Mouse (Mus musculus) spleen, adult 2 months (tissue): ENCODE results near the gene Sh3pxd2b. TPM values are rescaled to one million over a fixed set of nuclear protein-coding genes. Genes with fewer than 3 reads are reported as not detected.
"Not testable (repeated sequence)": the region's sequence is repeated elsewhere in the genome, so short reads cannot be mapped to it uniquely, and the experiment has no call there.

Source experiments
- DNase-seq, 2 experiments: peaks; one replicate each; pipeline versions ENCODE4 v3.0.0 to v3.0.0-alpha.2; 2012 to 2021; ENCODE audit warnings: low spot score in 2 of 2, low read depth in 1 of 2
- H3K27ac ChIP-seq: fragments of 200-500 bp; 2 replicates; pipeline ENCODE4 v1.5.1; 2012; ENCODE audit warnings: low read length, inconsistent platforms; ENCODE audit not compliant: insufficient read depth
- H3K27me3 ChIP-seq: fragments of 200-500 bp; 2 replicates; pipeline ENCODE4 v1.6.1; 2012; ENCODE audit warnings: mild to moderate bottlenecking, moderate library complexity, low read length, inconsistent platforms; ENCODE audit not compliant: control insufficient read depth, insufficient read depth
- H3K36me3 ChIP-seq: fragments of 200-500 bp; 2 replicates; pipeline ENCODE4 v1.6.1; 2012; ENCODE audit warnings: mild to moderate bottlenecking, low read length, inconsistent platforms; ENCODE audit not compliant: control insufficient read depth, insufficient read depth
- H3K4me1 ChIP-seq: fragments of 200-500 bp; 2 replicates; pipeline ENCODE4 v1.6.1; 2011; ENCODE audit warnings: inconsistent platforms; ENCODE audit not compliant: control insufficient read depth, insufficient read depth, insufficient read length
- H3K4me3 ChIP-seq: fragments of 200-500 bp; 2 replicates; pipeline ENCODE4 v1.5.1; 2011; ENCODE audit warnings: mild to moderate bottlenecking, inconsistent platforms; ENCODE audit not compliant: insufficient read depth, insufficient read length; ENCODE audit errors: extremely low read depth
- CTCF ChIP-seq: fragments of 200-500 bp; IDR thresholded peaks from 2 replicates; pipeline ENCODE4 v1.5.1; 2011; ENCODE audit warnings: mild to moderate bottlenecking, inconsistent platforms; ENCODE audit not compliant: insufficient read depth, insufficient read length, insufficient replicate concordance; ENCODE audit errors: extremely low read depth
- POLR2A ChIP-seq: fragments of 200-500 bp; IDR thresholded peaks from 2 replicates; pipeline ENCODE4 v1.6.1; 2011; ENCODE audit warnings: low read depth, low read length, inconsistent platforms
- WGBS: fragments of 180-500 bp; shearing (Covaris S2); methylation state at CpG from one replicate; pipeline ENCODE4 v1.1.7; 2018; 5-methylcytosine and 5-hydroxymethylcytosine counted together
- polyA plus RNA-seq: library from polyadenylated mRNA; depleted of rRNA; stranded (reverse); fragments of >200 nt; gene quantifications from 2 replicates; pipeline ENCODE4 v1.2.3, GENCODE M21; 2012; rRNA removed

The Sh3pxd2b gene
- polyA plus RNA-seq = 2.2 and 2.8 TPM in 2 replicates

DNA sequence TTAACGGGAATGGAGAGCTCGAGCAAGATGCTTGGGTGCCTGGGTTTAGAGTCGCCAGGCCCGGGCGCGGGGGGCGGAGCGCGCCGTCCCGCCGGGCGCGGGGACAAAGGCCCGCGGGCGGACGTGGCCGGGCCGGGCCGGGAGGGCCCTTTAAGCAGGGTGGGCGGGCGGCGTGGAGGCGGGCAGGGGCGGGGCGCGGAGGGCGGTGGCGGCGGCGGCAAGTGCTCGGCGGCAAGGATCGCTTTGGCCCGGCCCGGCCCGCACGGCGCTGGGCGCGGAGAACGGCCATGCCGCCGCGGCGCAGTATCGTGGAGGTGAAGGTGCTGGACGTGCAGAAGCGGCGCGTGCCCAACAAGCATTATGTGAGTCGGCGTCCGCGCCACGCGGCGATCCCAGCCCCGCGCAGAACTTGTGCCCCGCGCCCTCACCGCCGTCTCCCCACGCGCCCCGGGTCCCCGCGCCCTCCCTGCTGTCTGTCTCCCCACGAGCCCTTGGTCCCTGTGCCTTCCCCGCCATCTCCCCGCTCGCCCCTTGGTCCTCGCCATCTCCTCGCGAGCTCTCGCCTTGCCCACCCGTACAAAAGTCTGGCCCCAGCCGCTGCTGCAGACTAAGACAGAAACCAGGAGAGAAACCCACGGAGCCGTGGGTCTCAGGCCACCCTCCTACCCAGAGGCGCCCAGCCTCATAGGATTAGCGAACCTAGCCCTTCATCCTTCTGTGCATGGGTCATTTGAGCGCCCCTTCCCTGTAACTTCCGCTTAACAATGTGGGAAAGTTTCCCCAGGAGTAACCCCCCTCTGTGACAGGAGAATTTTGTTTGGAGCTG lies at the start of gene Sh3pxd2b:
Sh3pxd2b (plus strand) TSS at position 214 of the 826 bp plus-strand sequence.
- no peak for DNase-seq
- Histone ChIP-seq H3K4me1 (peaks cover 2% of the 10 kb centered on the region), H3K27ac (peak within 1 kb of the TSS; percentile 8; the same call in 1 of the 2 replicates)

GRCm38 (mm10) chr11:32297866-32298531 lies 49.6 kb upstream of the Sh3pxd2b start:
- no peak for TF ChIP-seq POLR2A
- no peak for TF ChIP-seq CTCF
- Histone ChIP-seq H3K4me1 (no peaks in the 10 kb centered on the region), H3K27me3 (no peaks in the 10 kb centered on the region), H3K4me3 (no peak overlapping the region), H3K27ac (no peak overlapping the region), H3K36me3 (no peaks in the 10 kb centered on the region)
- DNase-seq = no peak
- WGBS = 92% methylated on average over 1 of the region's 1 CpGs

More for the DNA sequence above, at the start of gene Sh3pxd2b:
- WGBS = 5% methylated on average over 55 of the region's 86 CpGs
- Histone ChIP-seq H3K4me3 (peak within 1 kb of the TSS; percentile 56), H3K27me3 (peaks cover 9% of the 10 kb centered on the region), H3K36me3 (no peaks in the 10 kb centered on the region)
- TF ChIP-seq POLR2A (no peak), CTCF (no peak)

DNA sequence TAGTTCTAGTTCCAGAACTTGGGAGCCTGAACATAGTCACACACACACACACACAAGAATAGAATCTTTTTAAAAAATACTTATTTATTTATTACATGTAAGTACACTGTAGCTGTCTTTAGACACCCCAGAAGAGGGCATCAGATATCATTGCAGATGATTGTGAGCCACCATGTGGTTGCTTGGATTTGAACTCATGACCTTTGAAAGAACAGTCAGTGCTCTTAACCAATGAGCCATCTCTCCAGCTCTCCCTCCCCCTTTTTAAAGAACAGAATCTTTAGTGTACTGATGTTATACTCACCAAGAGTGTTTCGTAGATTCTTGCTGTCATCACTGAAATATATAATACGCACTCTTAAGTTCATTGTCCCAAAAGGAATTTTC lies 49.1 kb upstream of the Sh3pxd2b start:
- DNase-seq = no peak
- no peaks in the 10 kb centered on the region for H3K27me3 ChIP-seq
- H3K27ac ChIP-seq = no peak overlapping the region
- no peak for TF ChIP-seq CTCF
- no peak for TF ChIP-seq POLR2A
- no peaks in the 10 kb centered on the region for H3K4me1 ChIP-seq
- H3K4me3 ChIP-seq = no peak overlapping the region
- 96% methylated on average over 2 of the region's 2 CpGs for WGBS
- H3K36me3 ChIP-seq = no peaks in the 10 kb centered on the region

GRCm38 (mm10) chr11:32299865-32300264 lies 47.8 kb upstream of the Sh3pxd2b start, which contains the start of gene Hbq1a:
Hbq1a (plus strand) TSS chr11:32300069.
- TF ChIP-seq CTCF = peak; percentile 40; the same call in 1 of the 2 replicates
- not testable (repeated sequence) for H3K4me1 ChIP-seq, H3K4me3 ChIP-seq, H3K36me3 ChIP-seq, H3K27ac ChIP-seq, H3K27me3 ChIP-seq
- DNase-seq = peak in 1 of 2 experiments; percentile 25
- WGBS = 8% methylated on average over 16 of the region's 16 CpGs

DNA sequence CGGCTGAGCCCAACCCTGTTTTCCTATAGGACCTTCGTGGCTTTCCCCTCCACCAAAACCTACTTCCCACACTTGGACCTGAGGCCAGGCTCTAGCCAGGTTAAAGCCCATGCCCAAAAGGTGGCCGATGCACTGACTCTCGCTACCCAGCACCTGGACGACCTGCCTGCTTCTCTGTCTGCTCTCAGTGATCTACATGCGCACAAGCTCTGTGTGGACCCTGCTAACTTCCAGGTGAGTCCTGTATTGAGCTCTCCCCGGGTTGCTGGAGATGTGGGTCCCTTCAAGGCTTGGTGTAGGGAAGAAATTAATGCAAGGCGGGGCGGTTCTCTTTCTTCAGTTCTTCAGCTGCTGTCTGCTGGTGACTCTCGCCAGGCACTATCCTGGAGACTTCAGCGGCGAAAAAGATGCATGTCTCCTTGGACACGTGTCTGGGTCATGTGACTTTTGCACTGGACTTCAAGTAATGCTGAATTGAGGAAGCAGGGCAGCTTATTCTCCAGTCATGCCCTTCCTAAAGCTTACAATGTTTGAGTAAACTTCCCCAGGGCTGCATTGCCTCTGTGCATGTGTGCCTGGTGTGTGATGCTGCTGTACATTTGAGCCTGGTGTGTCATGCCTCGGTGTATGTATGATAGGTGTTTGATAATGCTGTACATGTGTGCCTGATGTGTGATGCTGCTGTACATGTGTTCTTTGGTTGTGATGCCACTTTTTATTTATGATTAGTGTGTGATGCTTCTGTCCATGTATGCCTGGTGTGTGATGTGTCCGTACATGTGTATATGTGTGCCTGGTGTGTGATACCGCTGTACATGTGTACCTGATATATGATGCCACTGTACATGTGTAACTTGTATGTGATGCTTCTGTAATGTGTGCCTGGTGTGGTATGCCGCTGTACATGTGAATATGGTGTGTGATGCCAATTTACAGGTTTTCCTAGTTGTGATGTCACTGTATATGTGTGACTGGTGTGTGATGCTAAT lies 47.0 kb upstream of the Sh3pxd2b start:
- H3K4me1 ChIP-seq = no peaks in the 10 kb centered on the region
- WGBS = 44% methylated on average over 14 of the region's 17 CpGs
- no peak for DNase-seq
- H3K4me3 ChIP-seq = no peak overlapping the region
- no peaks in the 10 kb centered on the region for H3K27me3 ChIP-seq
- TF ChIP-seq CTCF (no peak), POLR2A (no peak)
- no peaks in the 10 kb centered on the region for H3K36me3 ChIP-seq
- H3K27ac ChIP-seq = no peak overlapping the region

GRCm38 (mm10) chr11:32301506-32301905 lies 46.1 kb upstream of the Sh3pxd2b start:
- H3K4me3 ChIP-seq = no peak overlapping the region
- TF ChIP-seq CTCF (no peak), POLR2A (no peak)
- 81% methylated on average over 1 of the region's 1 CpGs for WGBS
- no peaks in the 10 kb centered on the region for H3K36me3 ChIP-seq
- H3K4me1 ChIP-seq = no peaks in the 10 kb centered on the region
- H3K27me3 ChIP-seq = no peaks in the 10 kb centered on the region
- DNase-seq = no peak
- no peak overlapping the region for H3K27ac ChIP-seq
